Mouse (Mus musculus) mesoderm, embryonic 11.5 days (tissue): ENCODE results near the gene Git1.

ENCODE experiments used
- DNase-seq: peaks from one replicate; pipeline ENCODE4 v3.0.0-alpha.2; 2012; ENCODE audit warnings: low read depth, low spot score

The Git1 gene

DNA sequence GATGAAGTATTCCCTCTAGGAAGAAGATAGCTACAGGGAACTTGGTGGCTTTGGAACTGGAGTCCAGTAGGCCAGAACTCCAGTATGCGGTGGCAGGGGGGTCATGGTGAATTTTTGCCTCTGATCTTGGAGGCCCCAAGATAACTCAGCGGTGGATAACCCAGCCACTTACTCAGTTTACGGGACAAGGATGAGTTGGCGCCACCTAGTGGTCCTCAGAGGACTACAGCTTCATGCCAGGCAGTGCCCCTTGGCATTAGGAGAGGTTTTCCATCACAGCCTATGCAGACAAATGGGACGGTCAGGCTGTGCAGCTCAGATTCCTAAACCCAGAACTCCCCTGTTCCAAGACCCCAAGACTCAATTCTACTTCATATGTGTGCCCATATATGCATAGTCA is 8.0 kb downstream of the Git1 start:
- DNase-seq = peak; percentile 80

GRCm38 (mm10) chr11:77501971-77502370 is 8.6 kb downstream of the Git1 start:
- DNase-seq = no peak

DNA sequence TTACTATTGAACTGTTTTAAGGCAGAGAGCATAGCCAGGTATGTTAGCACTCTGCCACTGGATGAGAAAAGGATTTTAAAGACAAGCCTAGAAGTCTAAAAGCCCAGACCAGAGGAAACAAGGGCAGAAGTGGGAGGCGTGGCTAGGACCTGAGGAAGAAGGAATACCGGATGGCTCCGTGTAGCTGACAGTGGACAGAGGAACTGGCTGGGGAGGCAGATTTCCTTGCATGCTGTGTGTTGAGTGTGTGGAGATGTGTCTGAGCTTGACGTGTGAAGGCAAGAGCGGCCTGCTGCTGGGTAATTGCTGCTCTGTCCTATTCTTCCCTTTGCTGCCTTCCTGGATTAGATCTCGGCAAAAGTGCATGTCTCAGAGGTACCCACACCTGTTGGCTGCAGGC is 9.1 kb downstream of the Git1 start:
- DNase-seq = no peak

- no peak for DNase-seq
These were observed 10.1 kb downstream of the Git1 start for GRCm38 (mm10) chr11:77503511-77503910.

GRCm38 (mm10) chr11:77504377-77504776 is 11.0 kb downstream of the Git1 start:
- DNase-seq = no peak

- no peak for DNase-seq
These were observed 12.1 kb downstream of the Git1 start for GRCm38 (mm10) chr11:77505291-77505980.

DNA sequence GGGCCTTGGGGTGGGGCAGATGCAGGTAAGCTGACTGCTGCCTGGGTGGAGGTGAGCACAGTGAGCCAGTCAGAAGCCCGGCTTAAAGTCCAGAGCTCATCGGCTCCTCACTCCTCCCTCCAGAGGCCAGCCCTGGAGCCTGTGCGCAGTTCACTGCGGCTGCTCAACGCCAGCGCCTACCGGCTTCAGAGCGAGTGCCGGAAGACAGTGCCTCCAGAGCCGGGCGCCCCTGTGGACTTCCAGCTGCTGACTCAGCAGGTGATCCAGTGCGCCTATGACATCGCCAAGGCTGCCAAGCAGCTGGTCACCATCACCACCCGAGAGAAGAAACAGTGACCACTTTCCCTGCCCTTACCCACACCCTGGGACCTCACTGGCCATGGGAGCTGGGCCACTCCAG is 12.9 kb downstream of the Git1 start:
- DNase-seq = no peak

- DNase-seq = no peak
These were observed 13.6 kb downstream of the Git1 start for GRCm38 (mm10) chr11:77506941-77507340.

- DNase-seq = no peak
These were observed 14.1 kb downstream of the Git1 start for GRCm38 (mm10) chr11:77507426-77507825.

GRCm38 (mm10) chr11:77508068-77509021 is 15.0 kb downstream of the Git1 start:
- DNase-seq = peak; percentile 85

DNA sequence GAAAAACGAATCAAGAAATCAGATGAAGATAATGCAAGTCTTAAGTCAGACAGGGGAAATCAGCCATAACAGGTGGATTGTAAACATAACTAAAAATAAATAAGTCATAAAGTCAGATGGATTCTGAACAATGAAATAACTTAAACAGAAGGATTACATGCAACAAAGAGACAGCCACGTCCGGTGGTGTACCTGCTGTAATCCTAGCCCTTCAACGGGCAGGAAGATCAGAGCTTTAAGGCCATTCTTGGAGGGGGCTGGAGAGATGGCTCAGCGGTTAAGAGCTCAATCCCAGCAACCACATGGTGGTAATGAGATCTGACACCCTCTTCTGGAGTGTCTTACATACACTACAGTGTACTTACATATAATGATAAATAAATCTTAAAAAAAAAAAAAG is 18.0 kb downstream of the Git1 start:
- no peak for DNase-seq

- DNase-seq = peak; percentile 93
These were observed 19.8 kb downstream of the Git1 start for GRCm38 (mm10) chr11:77512891-77513810.

GRCm38 (mm10) chr11:77513811-77514170 is 20.4 kb downstream of the Git1 start:
- no peak for DNase-seq

GRCm38 (mm10) chr11:77514281-77514831 is 21.0 kb downstream of the Git1 start:
- DNase-seq = no peak

- peak; percentile 80 for DNase-seq
These were observed 21.7 kb downstream of the Git1 start, which contains the start of gene Abhd15 for GRCm38 (mm10) chr11:77514832-77515636. Gene Abhd15 (plus strand): TSS chr11:77515121.

DNA sequence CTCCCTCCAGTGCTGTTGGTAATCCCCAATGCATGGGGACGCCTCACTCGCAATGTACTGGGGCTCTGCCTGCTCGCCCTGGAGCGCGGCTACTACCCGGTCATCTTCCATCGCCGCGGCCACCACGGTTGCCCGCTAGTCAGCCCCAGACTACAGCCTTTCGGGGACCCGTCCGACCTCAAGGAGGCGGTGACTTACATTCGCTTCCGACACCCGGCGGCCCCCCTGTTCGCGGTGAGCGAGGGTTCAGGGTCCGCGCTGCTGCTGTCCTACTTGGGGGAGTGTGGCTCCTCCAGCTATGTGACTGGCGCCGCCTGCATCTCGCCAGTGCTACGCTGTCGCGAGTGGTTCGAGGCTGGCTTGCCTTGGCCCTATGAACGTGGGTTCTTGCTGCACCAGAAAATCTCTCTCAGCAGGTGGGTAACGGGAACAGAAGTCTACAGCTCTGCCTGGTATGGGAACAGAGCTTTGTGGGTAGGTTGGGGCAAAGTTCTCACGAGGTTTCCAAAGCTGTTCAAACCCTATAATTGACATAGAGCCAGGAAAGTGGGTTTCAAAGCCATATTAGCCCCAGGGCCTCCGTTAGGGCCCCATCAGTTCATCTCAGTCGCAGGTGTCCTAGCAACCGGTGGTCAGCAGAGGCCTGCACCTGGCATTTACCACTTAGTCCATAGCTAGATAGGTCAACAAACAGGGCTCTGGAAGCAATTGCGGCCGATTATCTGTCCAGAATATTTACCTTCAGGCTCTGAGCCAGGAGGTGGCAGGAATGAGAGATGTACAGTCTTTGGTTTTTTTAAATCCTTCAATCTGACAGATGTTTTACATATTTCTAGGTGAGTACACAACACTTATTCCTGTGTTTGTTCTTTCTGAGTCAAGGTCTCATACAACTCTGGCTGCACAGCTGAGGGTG is 22.5 kb downstream of the Git1 start, which contains the start of gene Trp53i13:
Gene Trp53i13 (minus strand): TSS at position 344 of the 916 bp plus-strand sequence.
- no peak for DNase-seq

DNA sequence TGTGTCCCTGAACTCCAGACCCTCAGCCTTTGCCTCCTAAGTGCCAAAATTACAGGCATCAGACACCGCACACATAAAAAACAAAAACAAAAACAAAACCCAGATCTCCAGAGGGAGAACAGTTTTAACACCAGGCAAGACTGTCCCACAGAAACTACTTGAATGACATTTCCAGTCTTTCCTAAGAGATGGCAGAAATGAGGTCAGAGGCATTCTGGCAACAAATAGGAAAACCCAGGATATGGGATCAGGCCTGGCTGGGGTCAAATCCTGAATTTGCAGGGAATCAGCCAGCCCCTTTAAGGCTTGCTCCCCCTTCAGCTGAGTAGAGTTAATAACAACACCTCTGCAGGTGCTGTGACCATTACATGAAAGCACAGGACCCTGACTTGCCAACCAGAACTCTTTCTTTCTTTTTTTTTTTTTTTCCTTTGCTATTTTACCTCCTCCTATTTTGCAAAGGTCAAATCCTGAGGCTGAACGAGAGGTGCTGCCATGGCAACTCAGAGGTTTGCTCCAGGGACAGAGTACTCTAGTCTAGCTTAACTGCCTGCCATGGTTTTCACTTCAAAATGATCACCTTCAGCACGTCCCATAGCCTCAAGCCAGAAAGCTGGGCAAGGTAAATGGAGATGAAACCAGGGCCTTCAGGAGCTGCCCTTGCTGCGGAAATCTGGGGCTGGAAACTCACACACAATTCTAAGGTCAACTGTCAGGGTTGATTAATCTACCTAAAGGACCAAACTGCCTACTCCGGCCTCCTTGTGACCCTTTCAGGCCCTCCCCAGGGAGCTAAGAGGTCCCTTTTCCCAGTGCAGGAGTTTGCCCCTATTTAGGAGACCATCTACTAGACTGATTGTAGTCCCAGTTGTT is 23.4 kb downstream of the Git1 start:
- DNase-seq = no peak

DNA sequence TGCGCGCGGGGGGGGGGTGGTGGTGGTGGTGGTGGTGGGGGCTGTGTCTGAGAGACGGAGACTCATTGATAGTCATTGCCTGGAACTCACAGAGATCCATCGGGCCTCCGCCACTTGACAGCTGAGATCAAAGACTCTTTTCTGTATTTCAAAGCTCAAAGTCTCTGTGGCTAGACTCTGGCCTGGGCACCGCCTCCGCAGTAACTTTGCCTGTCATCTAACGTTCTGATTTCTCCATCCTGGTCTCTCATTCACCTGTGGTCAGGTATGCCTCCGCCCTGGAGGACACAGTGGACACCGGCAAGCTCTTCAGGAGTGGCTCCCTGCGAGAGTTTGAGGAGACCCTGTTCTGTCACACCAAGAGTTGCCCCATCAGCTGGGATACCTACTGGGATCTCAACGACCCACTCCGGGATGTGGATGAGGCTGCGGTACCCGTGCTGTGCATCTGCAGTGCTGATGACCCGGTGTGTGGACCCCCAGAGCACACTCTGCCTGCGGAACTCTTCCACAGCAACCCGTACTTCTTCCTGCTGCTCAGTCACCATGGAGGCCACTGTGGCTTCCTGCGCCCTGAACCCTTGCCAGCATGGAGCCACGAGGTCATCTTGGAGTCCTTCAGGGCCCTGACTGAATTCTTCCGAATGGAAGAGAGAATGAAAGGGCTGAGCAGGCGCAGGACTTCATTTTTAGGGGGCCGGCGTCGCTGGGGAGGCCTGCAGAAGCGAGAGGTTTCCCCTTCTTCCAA is 24.9 kb downstream of the Git1 start:
- no peak for DNase-seq
